Mouse (Mus musculus): ENCODE results near the gene Olfr603.
"Not testable (repeated sequence)": the region's sequence is repeated elsewhere in the genome, so short reads cannot be mapped to it uniquely, and the experiment has no call there.

DNA sequence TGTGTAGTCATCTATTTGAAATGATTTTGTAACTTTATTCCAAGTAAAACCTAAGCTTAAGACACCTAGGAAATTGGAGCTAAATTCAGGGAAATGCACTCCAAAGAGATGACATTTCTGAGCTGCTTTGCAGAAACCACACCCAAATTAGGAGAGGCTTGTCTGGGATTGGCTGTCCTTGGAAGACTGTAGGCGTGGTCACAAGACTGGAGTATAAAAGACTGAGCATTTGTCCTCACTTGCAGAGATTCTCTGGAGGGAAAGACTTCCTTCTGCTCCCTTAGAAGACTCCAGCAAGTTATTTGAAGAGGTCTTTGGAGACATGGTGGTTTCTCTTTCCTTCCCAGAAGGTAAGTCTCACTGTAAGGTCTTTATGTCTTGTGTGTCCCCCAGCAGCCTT lies 28.8 kb upstream of the Olfr603 start, which contains the start of gene Usp17lc:
- not testable (repeated sequence) for TF ChIP-seq CTCF (IDR thresholded peaks at IDR 0.05; ENCODE audit: insufficient read depth, low read length); POLR2A (IDR thresholded peaks at IDR 0.05; ENCODE audit: borderline replicate concordance, extremely low read depth, low read depth, low read length)
